Mouse (Mus musculus) B cell, adult 62 days (primary cell): ENCODE results near the gene A3galt2. TPM values are rescaled to one million over a fixed set of nuclear protein-coding genes. Genes with fewer than 3 reads are reported as not detected.

Source experiments
- total RNA-seq: library from RNA; stranded (reverse); gene quantifications from 4 replicates; pipeline ENCODE4 v1.2.4, GENCODE M21; 2023

The A3galt2 gene
- total RNA-seq = 3.9 to 4.6 TPM (median 4.2 TPM) in 4 replicates

DNA sequence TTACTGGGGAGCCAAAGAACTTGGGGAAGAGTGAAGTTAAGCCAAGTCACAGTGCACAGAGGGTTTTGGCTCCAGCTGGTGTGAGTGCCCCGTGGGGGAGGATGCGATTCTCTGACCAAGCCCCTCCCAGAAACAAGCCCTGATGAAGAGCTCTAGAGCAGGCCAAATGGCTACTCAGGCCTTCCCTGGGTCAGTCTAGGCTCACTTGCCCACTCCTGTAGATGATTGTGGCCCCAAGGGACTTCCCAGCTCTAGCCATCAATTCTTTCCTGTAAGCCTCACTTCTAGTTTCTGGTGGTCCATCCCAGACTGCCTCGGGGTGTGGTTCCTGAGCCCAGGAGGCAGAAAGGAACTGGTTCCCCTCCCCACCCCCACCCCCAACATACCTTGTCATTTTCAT, at the start of gene A3galt2:
Gene A3galt2, plus strand, starts transcription at position 301 of the 400 bp plus-strand sequence.

DNA sequence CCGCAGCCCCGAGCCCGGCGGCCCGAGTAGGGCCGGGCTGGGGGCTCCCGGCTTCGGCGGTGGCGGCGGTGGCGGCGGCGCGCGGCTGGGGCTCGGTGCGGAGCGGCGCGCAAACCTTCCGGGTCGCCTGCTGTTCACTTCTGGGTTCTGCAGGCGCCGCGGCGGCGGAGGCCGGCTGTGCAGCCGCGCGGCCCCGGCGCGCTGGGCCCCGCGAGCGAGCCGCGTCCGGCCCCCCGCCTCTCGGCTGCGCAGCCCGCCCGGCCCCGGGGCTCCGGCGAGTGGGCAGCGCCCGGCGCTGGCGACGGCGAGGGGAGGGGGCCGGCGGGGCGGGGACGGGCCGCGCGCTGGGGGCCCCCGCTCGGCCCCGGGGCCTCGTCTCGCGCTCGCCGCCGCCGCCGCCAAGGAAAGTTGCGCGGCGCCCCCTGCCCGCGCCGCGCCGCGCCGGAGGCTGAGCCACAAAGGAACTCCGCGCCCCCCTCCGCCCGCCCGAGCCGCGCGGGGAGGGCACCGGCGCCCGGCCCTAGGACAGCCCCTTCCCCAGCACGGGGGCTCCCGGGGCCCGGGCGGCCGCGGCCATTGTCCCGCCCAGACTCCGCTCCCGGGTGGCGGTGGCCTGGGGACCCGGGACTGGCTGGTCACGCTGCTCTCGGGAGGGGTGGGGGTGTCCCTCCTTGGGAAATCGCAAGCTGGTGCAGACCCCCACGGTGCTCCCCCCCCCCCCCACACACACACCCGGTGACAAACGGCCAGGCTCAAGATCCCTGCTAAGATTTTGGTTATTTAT, 51.1 kb downstream of the A3galt2 start, which contains the start of gene Zfp362:
Gene Zfp362, minus strand, starts transcription at position 3 of the 784 bp plus-strand sequence.

Other genes starting within 250 kb of the A3galt2 start
- 24.0 to 25.5 TPM (median 25.0 TPM) in 4 replicates for gene Zscan20, start 145.3 kb upstream of the A3galt2 start, total RNA-seq
- gene Tlr12, start 136.7 kb upstream of the A3galt2 start, total RNA-seq = 1.3 to 3.1 TPM (median 1.7 TPM) in 4 replicates
- gene Phc2, start 100.7 kb upstream of the A3galt2 start, total RNA-seq = 134 to 143 TPM (median 137 TPM) in 4 replicates
- 41.6 to 49.9 TPM (median 46.8 TPM) in 4 replicates for gene Zfp362, start 50.7 kb downstream of the A3galt2 start, total RNA-seq
- 2.3 to 3.5 TPM (median 2.6 TPM) in 4 replicates for gene Trim62, start 128.2 kb downstream of the A3galt2 start, total RNA-seq
- 0.91 to 1.5 TPM in 2 of 4 replicates, not detected in the others for gene Azin2, start 207.1 kb downstream of the A3galt2 start, total RNA-seq
- 66.2 to 72.5 TPM (median 69.5 TPM) in 4 replicates for gene Ak2, start 236.6 kb downstream of the A3galt2 start, total RNA-seq